Mouse (Mus musculus) cerebellum, postnatal 10 days (tissue): ENCODE data around the gene Med9.
"Not testable (repeated sequence)": the region's sequence is repeated elsewhere in the genome, so short reads cannot be mapped to it uniquely, and the experiment has no call there.

Experiments used
- DNase-seq, 2 experiments: peaks; one replicate each; pipeline ENCODE4 v3.0.0; 2021; ENCODE audit warnings: mixed read lengths in 2 of 2

The Med9 gene

GRCm38 (mm10) chr11:59947752-59948400 lies at the start of gene Med9:
TSS of gene Med9 (plus strand) at chr11:59948206.
- DNase-seq, result peak; percentile 96 to 98

GRCm38 (mm10) chr11:59899711-59900685 lies 48.0 kb upstream of the Med9 start:
- DNase-seq, result peak; percentile 82 to 84

- DNase-seq, result peak; percentile 55 to 63
These were observed 47.0 kb upstream of the Med9 start for GRCm38 (mm10) chr11:59900995-59901394.

GRCm38 (mm10) chr11:59902045-59902726 lies 45.8 kb upstream of the Med9 start:
- DNase-seq, result no peak

DNA sequence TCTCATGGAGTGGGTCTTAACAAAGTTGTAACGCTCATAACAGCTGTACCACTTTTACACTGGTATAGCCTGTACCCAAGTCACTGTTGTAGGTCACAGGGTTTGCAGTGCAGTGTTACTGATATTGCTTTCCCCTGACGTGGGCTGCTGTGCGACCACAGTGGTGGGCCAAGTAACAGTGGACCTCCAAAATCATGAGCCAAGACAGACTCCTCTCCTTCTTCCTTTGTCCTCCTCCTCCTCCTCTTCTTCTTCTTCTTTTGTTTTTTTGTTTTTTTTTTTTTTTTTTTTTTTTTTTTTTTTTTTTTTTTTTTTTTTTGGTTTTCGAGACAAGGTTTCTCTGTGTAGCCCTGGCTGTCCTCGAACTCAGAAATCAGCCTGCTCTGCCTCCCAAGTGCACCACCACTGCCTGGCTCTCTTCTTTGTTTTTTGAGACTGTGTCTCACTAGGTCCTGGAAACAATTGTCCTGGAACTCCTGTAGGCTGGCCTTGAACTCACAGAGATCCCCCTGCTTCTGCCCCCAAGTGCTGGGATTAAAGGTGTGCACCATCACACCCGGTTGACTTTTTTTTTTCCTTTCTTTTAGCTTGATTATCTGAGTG lies 41.4 kb upstream of the Med9 start:
- no peak for DNase-seq

DNA sequence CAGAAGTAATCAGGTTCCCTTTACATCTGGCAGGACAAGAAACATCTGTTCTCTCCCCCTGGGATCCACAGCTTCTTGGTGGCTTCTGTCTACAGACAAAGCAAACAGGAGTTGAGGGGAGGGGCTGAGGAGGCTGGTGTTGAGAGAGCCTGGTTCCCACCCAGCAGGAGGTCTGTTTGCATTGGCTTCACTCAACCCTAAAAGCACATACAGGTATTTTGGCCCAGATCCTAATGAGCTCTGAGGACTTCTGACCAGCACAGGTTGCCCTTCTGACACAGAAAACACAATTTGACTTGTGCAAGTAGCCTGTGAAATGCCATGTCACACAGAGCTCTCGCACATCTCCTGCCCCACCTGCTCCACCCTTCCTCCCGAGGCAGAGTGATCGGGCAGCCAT lies 39.6 kb upstream of the Med9 start:
- no peak for DNase-seq

DNA sequence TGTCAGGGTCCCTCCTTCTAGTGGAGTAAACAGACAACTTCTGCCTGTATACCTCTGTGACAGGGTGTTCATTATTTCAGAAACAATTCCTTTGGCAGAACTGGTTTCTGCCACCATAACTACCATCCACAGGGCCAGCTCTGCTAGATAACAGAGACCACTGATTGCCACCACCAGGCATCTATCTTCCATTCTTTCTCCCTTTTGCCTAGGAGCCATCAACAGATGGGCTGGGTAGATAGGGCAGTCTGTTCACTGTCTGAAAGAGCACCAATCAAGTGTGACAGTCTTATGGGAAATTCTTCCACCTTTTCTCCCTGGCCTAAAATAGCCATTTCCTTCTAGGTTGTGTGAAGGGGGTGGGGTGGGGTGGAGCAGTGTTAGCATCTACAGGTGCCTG lies 37.4 kb upstream of the Med9 start:
- no peak for DNase-seq

GRCm38 (mm10) chr11:59911523-59911922 lies 36.5 kb upstream of the Med9 start:
- DNase-seq, result no peak

- no peak for DNase-seq
These were observed 34.3 kb upstream of the Med9 start for GRCm38 (mm10) chr11:59913702-59914101.

DNA sequence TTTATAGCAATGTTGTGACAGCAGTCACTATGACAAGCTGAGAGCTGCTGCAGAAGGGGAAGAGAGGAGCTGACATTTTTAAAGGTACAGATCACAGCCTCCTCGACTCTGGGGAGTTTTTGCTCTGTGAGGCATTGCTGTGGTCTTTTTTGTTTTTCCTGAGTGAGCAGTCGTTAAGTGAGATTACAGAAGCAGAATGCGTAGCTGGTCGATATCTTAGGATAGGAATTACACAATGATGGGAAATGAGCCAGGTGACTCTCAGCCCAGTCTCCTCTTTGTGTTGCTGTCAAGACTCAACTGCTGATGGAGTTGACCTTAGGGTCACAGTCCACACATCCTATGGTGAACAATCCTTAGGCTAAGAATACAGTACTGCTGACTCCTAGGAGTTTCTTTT lies 30.0 kb upstream of the Med9 start:
- no peak for DNase-seq

DNA sequence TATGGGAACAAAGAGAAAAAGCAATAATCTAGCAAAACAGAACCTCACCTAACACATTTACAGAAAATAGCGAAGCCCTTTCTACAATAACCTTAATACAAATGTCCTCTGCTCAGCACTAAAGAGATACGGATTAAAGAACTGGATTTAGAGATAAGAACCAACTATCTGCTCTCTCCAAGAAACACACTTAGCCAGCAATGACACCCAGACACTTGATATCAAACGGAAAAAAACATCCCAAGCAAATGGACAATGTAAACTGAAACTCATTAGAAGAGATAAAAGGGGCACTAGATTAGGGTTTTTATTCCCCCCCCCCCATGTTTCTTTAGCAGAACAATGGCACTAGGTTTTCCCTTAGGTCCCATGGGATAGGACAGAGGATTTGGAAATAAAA lies 28.6 kb upstream of the Med9 start:
- no peak for DNase-seq

GRCm38 (mm10) chr11:59920331-59920730 lies 27.7 kb upstream of the Med9 start:
- no peak for DNase-seq

DNA sequence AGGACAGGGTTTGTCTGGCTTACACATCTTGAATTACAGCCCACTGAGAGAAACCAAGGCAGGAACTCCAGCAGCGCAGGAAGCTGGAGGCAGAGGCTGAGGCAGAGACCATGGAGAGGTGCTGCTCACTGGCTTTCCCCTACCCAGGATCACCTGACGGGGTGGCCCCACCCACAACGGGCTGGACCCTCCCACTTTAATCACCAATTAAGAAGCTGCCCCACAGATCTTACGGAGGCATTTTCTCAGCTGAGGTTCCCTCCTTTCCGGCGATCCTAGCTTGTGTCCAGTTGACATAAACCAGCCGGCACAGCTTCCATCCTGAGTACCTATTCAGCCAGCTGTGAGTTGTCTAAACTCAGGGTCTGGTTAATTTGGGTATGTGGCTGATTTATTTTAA lies 26.7 kb upstream of the Med9 start:
- no peak for DNase-seq

- DNase-seq, result no peak
These were observed 18.0 kb upstream of the Med9 start for GRCm38 (mm10) chr11:59930031-59930430.

GRCm38 (mm10) chr11:59932560-59933337 lies 15.3 kb upstream of the Med9 start:
- no peak for DNase-seq

GRCm38 (mm10) chr11:59933943-59934342 lies 14.1 kb upstream of the Med9 start:
- no peak for DNase-seq

- no peak for DNase-seq
These were observed 11.0 kb upstream of the Med9 start for GRCm38 (mm10) chr11:59937023-59937422.

GRCm38 (mm10) chr11:59937615-59938014 lies 10.4 kb upstream of the Med9 start:
- DNase-seq, result no peak

- DNase-seq, result no peak
These were observed 8.2 kb upstream of the Med9 start for GRCm38 (mm10) chr11:59939821-59940220.

GRCm38 (mm10) chr11:59940645-59941044 lies 7.4 kb upstream of the Med9 start:
- no peak for DNase-seq

DNA sequence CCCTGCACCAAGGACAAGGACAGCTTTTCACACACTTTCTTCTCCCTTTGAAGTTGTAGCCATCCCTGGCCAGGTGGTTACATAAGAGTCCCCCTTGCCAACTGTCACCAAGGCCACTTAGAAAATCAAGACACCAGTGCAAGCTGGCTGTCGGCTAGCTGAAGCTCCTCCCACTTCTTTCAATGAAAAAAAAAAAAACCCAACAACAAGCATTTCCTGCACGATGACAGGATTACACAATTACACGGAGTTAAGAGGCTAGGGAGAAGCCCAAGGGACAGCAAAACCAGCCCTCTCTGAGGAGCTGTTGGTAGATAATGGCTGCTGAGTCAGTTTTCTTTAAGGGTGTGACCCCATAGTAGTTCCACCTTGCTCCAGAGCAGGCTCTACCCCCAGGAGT lies 6.6 kb upstream of the Med9 start:
- no peak for DNase-seq

GRCm38 (mm10) chr11:59944855-59945254 lies 3.2 kb upstream of the Med9 start:
- DNase-seq, result not testable (repeated sequence)
